In genomic region chr9:59692145-59692544, GRCm38 (mm10) we compare ENCODE assay signal across 8 mouse cellular contexts. TPM values are rescaled to one million over a fixed set of nuclear protein-coding genes. Genes with fewer than 3 reads are reported as not detected.
DNase-seq lines count a peak whose midpoint lies in the region; ATAC-seq and TF ChIP-seq lines count a peak whose summit lies in the region.

No protein-coding gene starts in this region.

- H3K4me2 ChIP-seq in forebrain, postnatal 0 days (ENCODE audit: low read depth), result peak overlapping the region; percentile 61
- peak overlapping the region; percentile 37 for H3K4me2 ChIP-seq in lung, postnatal 0 days (replicated peaks; ENCODE audit: low read depth, low read length)

- no peaks in the 10 kb centered on the region for H3K9me3 ChIP-seq in forebrain, postnatal 0 days (ENCODE audit: low read length)
- no peaks in the 10 kb centered on the region for H3K9me3 ChIP-seq in lung, postnatal 0 days (ENCODE audit: low read length)

- no peaks in the 10 kb centered on the region for H3K36me3 ChIP-seq in kidney, adult 2 months (ENCODE audit: control insufficient read depth, insufficient read depth, low read length)
- H3K36me3 ChIP-seq in forebrain, postnatal 0 days (ENCODE audit: insufficient read depth), result no peaks in the 10 kb centered on the region
- H3K36me3 ChIP-seq in lung, postnatal 0 days (ENCODE audit: insufficient read depth, low read length), result no peaks in the 10 kb centered on the region

- TF ChIP-seq CTCF in kidney, adult 2 months (conservative IDR thresholded peaks at IDR 0.05; ENCODE audit: insufficient read depth, insufficient read length, low read depth, low read length), result no peak
- TF ChIP-seq CTCF in forebrain, postnatal 0 days (IDR thresholded peaks at IDR 0.05; ENCODE audit: low read depth), result no peak
- no peak for TF ChIP-seq CTCF in lung, postnatal 0 days (IDR thresholded peaks at IDR 0.05)

- WGBS in kidney, adult 2 months, result 36% methylated on average over 9 of the region's 9 CpGs
- WGBS in forebrain, postnatal 0 days, result 18% methylated on average over 9 of the region's 9 CpGs
- 27% methylated on average over 9 of the region's 9 CpGs for WGBS in lung, postnatal 0 days

- TF ChIP-seq POLR2A in kidney, adult 2 months (IDR thresholded peaks at IDR 0.05; ENCODE audit: low read depth, low read length), result no peak

- TF ChIP-seq EP300 in lung, postnatal 0 days (IDR thresholded peaks at IDR 0.05), result peak; percentile 7

- H3K4me1 ChIP-seq in kidney, adult 2 months (ENCODE audit: control insufficient read depth, insufficient read depth, low read length), result peaks cover 4% of the 10 kb centered on the region; the same call in 1 of the 2 replicates
- H3K4me1 ChIP-seq in forebrain, postnatal 0 days (ENCODE audit: insufficient read depth), result peaks cover 12% of the 10 kb centered on the region; the same call in 1 of the 2 replicates
- peaks cover 4% of the 10 kb centered on the region; the same call in 1 of the 2 replicates for H3K4me1 ChIP-seq in lung, postnatal 0 days (ENCODE audit: insufficient read depth, low read depth, low read length)

- no peaks in the 10 kb centered on the region; the same call in 1 of the 2 replicates for H3K27me3 ChIP-seq in kidney, adult 2 months (replicated peaks; ENCODE audit: control insufficient read depth, insufficient read depth, low read length)
- H3K27me3 ChIP-seq in forebrain, postnatal 0 days (ENCODE audit: insufficient read depth, low read length), result no peaks in the 10 kb centered on the region
- H3K27me3 ChIP-seq in lung, postnatal 0 days (replicated peaks; ENCODE audit: insufficient read depth, low read length), result no peaks in the 10 kb centered on the region

- no peak overlapping the region for H3K27ac ChIP-seq in kidney, adult 2 months (ENCODE audit: insufficient read depth, low read depth, low read length)
- peak overlapping the region; percentile 64 for H3K27ac ChIP-seq in forebrain, postnatal 0 days (ENCODE audit: low read depth, low read length)
- H3K27ac ChIP-seq in lung, postnatal 0 days (ENCODE audit: low read length), result peak overlapping the region; percentile 91

- H3K4me3 ChIP-seq in kidney, adult 2 months (ENCODE audit: insufficient read depth, low read depth, low read length), result peak overlapping the region; percentile 18; the same call in 1 of the 2 replicates
- H3K4me3 ChIP-seq in forebrain, postnatal 0 days (ENCODE audit: low read depth, low read length), result peak overlapping the region; percentile 32
- no peak overlapping the region for H3K4me3 ChIP-seq in lung, postnatal 0 days (ENCODE audit: low read depth, low read length)

- ATAC-seq in forebrain, postnatal 0 days, result peak; percentile 65
- ATAC-seq in lung, postnatal 0 days, result no peak

- peak overlapping the region; percentile 41 for H3K9ac ChIP-seq in forebrain, postnatal 0 days
- no peak overlapping the region for H3K9ac ChIP-seq in lung, postnatal 0 days (replicated peaks; ENCODE audit: low read depth)

- DNase-seq in kidney, adult 2 months, result peak; percentile 22
- no peak for DNase-seq in kidney, postnatal 14 days
- DNase-seq in cerebellum, adult 11 months, result peak; percentile 49
- DNase-seq in forebrain, postnatal 0 days, result peak; percentile 56
- DNase-seq in kidney, postnatal 25 days, result peak; percentile 40 to 64
- no peak for DNase-seq in lung, postnatal 0 days (ENCODE audit: low spot score)
- peak; percentile 56 for DNase-seq in right cerebral cortex, postnatal 25 days
- no peak for DNase-seq in urinary bladder, adult 2 months (ENCODE audit: low spot score)

RNA-seq across cellular contexts. Expression of gene Gramd2, which starts 12.2 kb away (rescaled TPM):
- polyA plus RNA-seq in kidney, adult 2 months (2012; rRNA removed), result 0.31 and 0.53 TPM in 2 replicates
- total RNA-seq in forebrain, postnatal 0 days (2014; rRNA removed), result 5.7 and 8.6 TPM in 2 replicates
- polyA plus RNA-seq in forebrain, postnatal 0 days (2015; fragmentation: Nextera tagmentation; extraction: Ambion mirVana), result 4.7 and 5.3 TPM in 2 replicates
- polyA plus RNA-seq in lung, postnatal 0 days (2015; fragmentation: Nextera tagmentation; extraction: Ambion mirVana), result 68.0 and 95.2 TPM in 2 replicates
- polyA plus RNA-seq in urinary bladder, adult 2 months (2012; rRNA removed), result 5.0 and 6.3 TPM in 2 replicates

RNA-seq across cellular contexts. Expression of gene Pkm, which starts 36.0 kb away (rescaled TPM):
- polyA plus RNA-seq in kidney, adult 2 months (2012; rRNA removed), result 669 and 682 TPM in 2 replicates
- 677 and 762 TPM in 2 replicates for total RNA-seq in forebrain, postnatal 0 days (2014; rRNA removed)
- polyA plus RNA-seq in forebrain, postnatal 0 days (2015; fragmentation: Nextera tagmentation; extraction: Ambion mirVana), result 764 and 783 TPM in 2 replicates
- 318 and 331 TPM in 2 replicates for polyA plus RNA-seq in lung, postnatal 0 days (2015; fragmentation: Nextera tagmentation; extraction: Ambion mirVana)
- 888 and 1,061 TPM in 2 replicates for polyA plus RNA-seq in urinary bladder, adult 2 months (2012; rRNA removed)

RNA-seq across cellular contexts. Expression of gene Senp8, which starts 58.4 kb away (rescaled TPM):
- 5.8 and 7.5 TPM in 2 replicates for polyA plus RNA-seq in kidney, adult 2 months (2012; rRNA removed)
- total RNA-seq in forebrain, postnatal 0 days (2014; rRNA removed), result 2.9 and 4.7 TPM in 2 replicates
- polyA plus RNA-seq in forebrain, postnatal 0 days (2015; fragmentation: Nextera tagmentation; extraction: Ambion mirVana), result 2.1 and 3.2 TPM in 2 replicates
- 3.4 and 3.6 TPM in 2 replicates for polyA plus RNA-seq in lung, postnatal 0 days (2015; fragmentation: Nextera tagmentation; extraction: Ambion mirVana)
- 6.5 and 7.0 TPM in 2 replicates for polyA plus RNA-seq in urinary bladder, adult 2 months (2012; rRNA removed)

RNA-seq across cellular contexts. Expression of gene Myo9a, which starts 58.6 kb away (rescaled TPM):
- polyA plus RNA-seq in kidney, adult 2 months (2012; rRNA removed), result 4.6 and 4.7 TPM in 2 replicates
- 56.6 and 59.9 TPM in 2 replicates for total RNA-seq in forebrain, postnatal 0 days (2014; rRNA removed)
- 8.4 and 13.2 TPM in 2 replicates for polyA plus RNA-seq in forebrain, postnatal 0 days (2015; fragmentation: Nextera tagmentation; extraction: Ambion mirVana)
- polyA plus RNA-seq in lung, postnatal 0 days (2015; fragmentation: Nextera tagmentation; extraction: Ambion mirVana), result 8.1 and 11.5 TPM in 2 replicates
- 9.2 and 9.6 TPM in 2 replicates for polyA plus RNA-seq in urinary bladder, adult 2 months (2012; rRNA removed)

Comparison
In these comparisons a context has a peak if more than half of its experiments do, and no peak if none do; other contexts are left out.
1. DNase-seq: peak in kidney, adult 2 months (single experiment), cerebellum, adult 11 months (single experiment), forebrain, postnatal 0 days (single experiment), kidney, postnatal 25 days (2 of 2) and right cerebral cortex, postnatal 25 days (single experiment); none in kidney, postnatal 14 days (single experiment), lung, postnatal 0 days (single experiment) and urinary bladder, adult 2 months (single experiment).